Mouse (Mus musculus) MEL (cell line): ENCODE results near the gene Cdkn2d.

Experiments used
- EP300 ChIP-seq, 2 experiments: IDR thresholded peaks; 2 replicates each; pipeline ENCODE4 v1.6.1; 2011; ENCODE audit warnings: improper control_type of control experiment in 2 of 2, low read length in 2 of 2, low read depth in 1 of 2, mild to moderate bottlenecking in 1 of 2
- GATA1 ChIP-seq: IDR thresholded peaks from 2 replicates; pipeline ENCODE4 v1.6.1; 2011; ENCODE audit warnings: low read depth, low read length, improper control_type of control experiment
- MAX ChIP-seq: IDR thresholded peaks from 2 replicates; pipeline ENCODE4 v1.6.1; 2011; ENCODE audit warnings: low read length, improper control_type of control experiment
- POLR2AphosphoS2 ChIP-seq: IDR thresholded peaks from 2 replicates; pipeline ENCODE4 v1.6.1; 2011; ENCODE audit warnings: low read length, improper control_type of control experiment

DNA sequence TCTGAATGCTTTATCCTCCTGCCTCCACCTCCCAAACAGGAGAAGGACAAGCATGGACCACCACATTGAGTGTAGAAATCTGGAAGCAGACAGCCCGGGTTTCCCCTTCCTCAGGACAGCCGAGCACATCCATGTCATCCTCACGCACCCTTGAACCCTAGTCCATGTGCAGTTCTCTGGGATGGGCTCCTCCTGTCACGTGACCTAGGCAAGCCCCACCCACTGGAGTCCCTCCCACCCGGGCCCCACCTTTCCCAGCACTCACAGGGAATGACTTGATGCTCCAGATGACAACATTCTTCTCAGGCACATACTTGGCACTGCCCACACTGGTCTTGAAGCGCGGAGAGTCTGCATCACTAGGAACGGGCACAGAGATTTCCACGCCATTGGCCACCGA is 7.8 kb upstream of the Cdkn2d start:
- TF ChIP-seq GATA1, result no peak
- TF ChIP-seq MAX, result no peak
- no peak for TF ChIP-seq EP300 (IDR thresholded peaks at IDR 0.05; ENCODE audit: low read depth in 1 of 2, low read length in 2 of 2)
- TF ChIP-seq POLR2AphosphoS2, result no peak
